Comparison of ENCODE assay signal across 22 mouse cellular contexts in genomic region chr5:125460574-125460973, GRCm38 (mm10). TPM values are rescaled to one million over a fixed set of nuclear protein-coding genes. Genes with fewer than 3 reads are reported as not detected.
A peak's percentile ranks its signal among the peaks of the same experiment; 100 is the strongest.
DNase-seq lines count a peak whose midpoint lies in the region; ATAC-seq and TF ChIP-seq lines count a peak whose summit lies in the region.
"Had no signal": no experiment of that assay in that cellular context is flagged by ENCODE, and none has a peak within 500 bp of the region (broad histone marks: within the 10 kb centered on the region; RNA-seq: fewer than 3 reads in every experiment).

No protein-coding gene starts in this region.

- no peaks in the 10 kb centered on the region for H3K4me1 ChIP-seq in kidney, postnatal 0 days (replicated peaks; ENCODE audit: insufficient read depth, low read length)
- H3K4me1 ChIP-seq in kidney, embryonic 15.5 days, result peaks cover 5% of the 10 kb centered on the region
- H3K4me1 ChIP-seq in lung, postnatal 0 days (ENCODE audit: insufficient read depth, low read depth, low read length), result no peaks in the 10 kb centered on the region
- H3K4me1 ChIP-seq: limb, embryonic 12.5 days had no signal

- H3K36me3 ChIP-seq in kidney, postnatal 0 days (ENCODE audit: insufficient read depth, low read length), result peaks cover 2% of the 10 kb centered on the region; the same call in 1 of the 2 replicates
- peaks cover 7% of the 10 kb centered on the region for H3K36me3 ChIP-seq in kidney, embryonic 15.5 days
- H3K36me3 ChIP-seq in lung, postnatal 0 days (ENCODE audit: insufficient read depth, low read length), result no peaks in the 10 kb centered on the region

- no peaks in the 10 kb centered on the region for H3K9me3 ChIP-seq in kidney, postnatal 0 days (replicated peaks; ENCODE audit: low read length)
- H3K9me3 ChIP-seq in kidney, embryonic 15.5 days (replicated peaks), result no peaks in the 10 kb centered on the region
- H3K9me3 ChIP-seq in lung, postnatal 0 days (ENCODE audit: low read length), result no peaks in the 10 kb centered on the region
- H3K9me3 ChIP-seq: embryonic facial prominence, embryonic 15.5 days; limb, embryonic 12.5 days; midbrain, embryonic 10.5 days had no signal

- TF ChIP-seq CTCF in kidney, postnatal 0 days (IDR thresholded peaks at IDR 0.05; ENCODE audit: low read depth), result peak; percentile 34
- peak; percentile 33 for TF ChIP-seq CTCF in lung, postnatal 0 days (IDR thresholded peaks at IDR 0.05)

- no peaks in the 10 kb centered on the region for H3K27me3 ChIP-seq in kidney, postnatal 0 days (ENCODE audit: insufficient read depth, low read length)
- H3K27me3 ChIP-seq in kidney, embryonic 15.5 days, result no peaks in the 10 kb centered on the region
- H3K27me3 ChIP-seq in lung, postnatal 0 days (replicated peaks; ENCODE audit: insufficient read depth, low read length), result no peaks in the 10 kb centered on the region
- H3K27me3 ChIP-seq: embryonic facial prominence, embryonic 15.5 days; limb, embryonic 12.5 days had no signal

- no peak overlapping the region for H3K4me2 ChIP-seq in kidney, postnatal 0 days (ENCODE audit: low read length)
- no peak overlapping the region for H3K4me2 ChIP-seq in kidney, embryonic 15.5 days
- H3K4me2 ChIP-seq in lung, postnatal 0 days (replicated peaks; ENCODE audit: low read depth, low read length), result no peak overlapping the region
- H3K4me2 ChIP-seq: embryonic facial prominence, embryonic 15.5 days; hindbrain, embryonic 14.5 days; limb, embryonic 12.5 days had no signal

- 86% methylated on average over 3 of the region's 3 CpGs for WGBS in kidney, postnatal 0 days
- 88% methylated on average over 3 of the region's 3 CpGs for WGBS in kidney, embryonic 15.5 days
- WGBS in lung, postnatal 0 days, result 83% methylated on average over 3 of the region's 3 CpGs

- H3K27ac ChIP-seq in kidney, postnatal 0 days, result no peak overlapping the region
- no peak overlapping the region for H3K27ac ChIP-seq in kidney, embryonic 15.5 days
- no peak overlapping the region for H3K27ac ChIP-seq in lung, postnatal 0 days (ENCODE audit: low read length)
- H3K27ac ChIP-seq: embryonic facial prominence, embryonic 15.5 days; hindbrain, embryonic 14.5 days; limb, embryonic 12.5 days; macrophage; midbrain, embryonic 10.5 days had no signal

- H3K4me3 ChIP-seq in kidney, postnatal 0 days (replicated peaks; ENCODE audit: low read depth, low read length), result no peak overlapping the region
- H3K4me3 ChIP-seq in kidney, embryonic 15.5 days (replicated peaks), result no peak overlapping the region
- H3K4me3 ChIP-seq in lung, postnatal 0 days (ENCODE audit: low read depth, low read length), result no peak overlapping the region
- H3K4me3 ChIP-seq: embryonic facial prominence, embryonic 15.5 days; limb, embryonic 12.5 days; midbrain, embryonic 10.5 days had no signal

- no peak for ATAC-seq in kidney, postnatal 0 days (replicated peaks; ENCODE audit: low FRiP score, low read depth)
- no peak for ATAC-seq in kidney, embryonic 15.5 days (replicated peaks; ENCODE audit: low FRiP score)
- ATAC-seq in lung, postnatal 0 days, result no peak
- ATAC-seq: forebrain, postnatal 0 days had no signal

- no peak overlapping the region for H3K9ac ChIP-seq in kidney, postnatal 0 days (ENCODE audit: low read depth, low read length)
- H3K9ac ChIP-seq in kidney, embryonic 15.5 days, result no peak overlapping the region
- no peak overlapping the region for H3K9ac ChIP-seq in lung, postnatal 0 days (replicated peaks; ENCODE audit: low read depth)
- H3K9ac ChIP-seq: embryonic facial prominence, embryonic 15.5 days; forebrain, postnatal 0 days; hindbrain, embryonic 14.5 days; limb, embryonic 12.5 days had no signal

- DNase-seq in kidney, postnatal 0 days (ENCODE audit: low spot score), result no peak
- DNase-seq in lung, postnatal 0 days (ENCODE audit: low spot score), result no peak
- DNase-seq in lung, postnatal 14 days, result no peak
- DNase-seq in NIH3T3 (ENCODE audit: low read depth), result peak; percentile 52
- no peak for DNase-seq in kidney, postnatal 36 days
- DNase-seq in cerebellum, postnatal 14 days, result no peak
- DNase-seq: adrenal gland, adult 2 months; cerebellum, postnatal 10 days; forebrain, postnatal 0 days; heart, adult 11 months; heart, postnatal 36 days; kidney, adult 18-20 months; kidney, postnatal 14 days; layer of hippocampus, adult 9-11 months; lung, adult 18-20 months; retina, postnatal 1 day had no signal

- TF ChIP-seq EP300 in lung, postnatal 0 days (IDR thresholded peaks at IDR 0.05), result no peak

RNA-seq across cellular contexts. Expression of gene Aacs, which starts 15.0 kb away (rescaled TPM):
- polyA plus RNA-seq in kidney, postnatal 0 days (2015; fragmentation: Nextera tagmentation; extraction: Ambion mirVana), result 22.0 and 25.5 TPM in 2 replicates
- 36.0 and 40.7 TPM in 2 replicates for polyA plus RNA-seq in kidney, embryonic 15.5 days (2015; fragmentation: Nextera tagmentation; extraction: Ambion mirVana)
- 20.0 and 25.9 TPM in 2 replicates for polyA plus RNA-seq in lung, postnatal 0 days (2015; fragmentation: Nextera tagmentation; extraction: Ambion mirVana)

RNA-seq across cellular contexts. Expression of gene Bri3bp, which starts 19.2 kb away (rescaled TPM):
- polyA plus RNA-seq in kidney, postnatal 0 days (2015; fragmentation: Nextera tagmentation; extraction: Ambion mirVana), result 46.7 and 47.2 TPM in 2 replicates
- 41.5 and 42.0 TPM in 2 replicates for polyA plus RNA-seq in kidney, embryonic 15.5 days (2015; fragmentation: Nextera tagmentation; extraction: Ambion mirVana)
- 12.8 and 13.3 TPM in 2 replicates for polyA plus RNA-seq in lung, postnatal 0 days (2015; fragmentation: Nextera tagmentation; extraction: Ambion mirVana)

RNA-seq across cellular contexts. Expression of gene Dhx37, which starts 26.7 kb away (rescaled TPM):
- polyA plus RNA-seq in kidney, postnatal 0 days (2015; fragmentation: Nextera tagmentation; extraction: Ambion mirVana), result 7.2 and 8.1 TPM in 2 replicates
- 13.3 and 15.6 TPM in 2 replicates for polyA plus RNA-seq in kidney, embryonic 15.5 days (2015; fragmentation: Nextera tagmentation; extraction: Ambion mirVana)
- 4.3 and 5.9 TPM in 2 replicates for polyA plus RNA-seq in lung, postnatal 0 days (2015; fragmentation: Nextera tagmentation; extraction: Ambion mirVana)
